Mouse (Mus musculus): ENCODE measurements around the gene Ephb1. TPM values are rescaled to one million over a fixed set of nuclear protein-coding genes. Genes with fewer than 3 reads are reported as not detected.

The Ephb1 gene
- total RNA-seq, 2 experiments from 2014 or later = not detected

DNA sequence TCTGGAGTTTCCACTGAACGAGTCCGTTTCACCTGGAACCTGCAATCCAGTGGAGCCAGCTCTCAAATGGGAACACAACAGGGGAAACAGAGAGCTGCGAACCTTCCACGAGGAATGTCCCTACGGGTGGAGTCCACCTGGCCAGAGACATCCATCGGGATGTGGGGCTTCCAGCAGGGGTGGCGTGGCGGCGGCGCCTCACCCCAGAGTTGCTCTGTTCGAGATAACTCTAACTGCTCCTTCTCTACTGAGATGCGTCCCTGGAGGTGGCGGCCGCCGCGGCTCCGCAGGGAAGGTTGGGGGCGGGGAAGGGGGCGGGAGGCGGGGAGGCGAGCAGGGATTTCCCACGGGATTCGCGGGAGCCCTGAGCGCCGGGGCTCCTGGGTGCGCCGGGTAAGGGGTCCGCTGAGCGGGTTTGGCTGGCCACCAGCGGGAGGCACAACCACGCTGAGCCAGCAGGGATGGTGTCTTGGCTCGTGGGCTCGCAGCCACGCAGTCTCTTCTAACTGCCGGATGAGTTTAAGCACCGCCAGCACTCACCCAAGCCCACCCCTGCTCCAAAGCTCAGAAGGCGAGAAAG lies 1.3 kb downstream of the Ephb1 start:
- no peak for ATAC-seq (replicated peaks; ENCODE audit: poor library complexity, severe bottlenecking)

DNA sequence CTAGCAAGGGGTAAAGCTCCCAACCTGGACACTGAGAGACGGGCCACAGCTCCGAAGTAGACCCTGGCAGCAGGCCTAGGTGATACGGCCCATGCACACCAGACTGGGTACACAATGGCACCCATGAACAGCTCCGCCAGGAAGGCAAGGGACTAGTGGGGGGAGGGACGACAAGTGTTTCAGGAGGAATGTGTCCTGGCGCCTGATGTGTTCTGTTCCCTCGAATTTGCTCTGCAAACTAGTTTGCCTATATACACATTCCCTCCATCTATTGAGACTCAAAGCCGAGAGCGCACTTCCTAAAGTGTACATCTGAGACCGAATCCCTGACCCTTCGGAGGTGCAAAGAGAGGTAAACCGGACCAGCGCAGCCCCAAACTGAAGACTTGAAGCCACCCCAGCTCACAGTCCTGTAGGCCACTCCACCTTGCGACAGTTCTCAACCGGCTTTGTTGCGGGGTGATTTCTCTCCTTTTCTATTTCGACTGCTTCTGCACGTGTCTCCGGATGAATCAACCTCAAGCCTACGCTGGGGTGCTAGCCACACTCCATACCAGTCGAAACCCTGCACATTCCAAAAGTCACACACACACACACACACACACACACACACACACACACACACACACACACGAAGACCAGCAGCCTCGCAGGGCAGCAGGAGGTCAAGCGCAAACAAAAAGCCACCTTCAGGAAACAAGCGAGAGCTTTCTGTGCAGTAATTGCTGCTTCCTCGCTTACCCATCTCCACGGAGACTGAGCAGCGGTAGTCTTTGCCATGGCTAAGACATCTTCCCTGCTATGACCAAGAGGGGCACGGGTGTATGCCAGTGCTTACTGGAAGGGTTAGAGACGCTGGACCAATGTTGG lies 2.1 kb downstream of the Ephb1 start:
- ATAC-seq (replicated peaks; ENCODE audit: poor library complexity, severe bottlenecking) = no peak

DNA sequence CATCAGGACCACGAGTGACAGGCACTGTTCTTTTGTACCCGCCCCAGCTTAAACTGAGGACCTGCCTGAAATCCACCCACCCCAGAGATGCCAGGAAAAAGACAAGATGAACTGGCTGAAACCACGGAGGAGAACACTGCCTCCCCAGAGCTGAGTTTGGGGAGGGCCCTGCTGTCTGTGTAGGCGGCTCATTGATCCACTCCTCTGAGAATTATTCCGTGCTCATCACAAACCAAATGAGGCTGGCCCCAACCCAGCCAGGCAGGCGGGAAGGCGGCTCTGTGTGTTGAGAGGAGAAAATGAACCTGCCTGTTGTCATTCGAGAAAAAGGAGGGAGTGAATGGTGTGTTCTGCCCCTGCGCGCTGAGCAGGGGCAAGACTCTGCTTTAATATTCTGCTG lies 2.8 kb downstream of the Ephb1 start:
- ATAC-seq (replicated peaks; ENCODE audit: poor library complexity, severe bottlenecking) = no peak

DNA sequence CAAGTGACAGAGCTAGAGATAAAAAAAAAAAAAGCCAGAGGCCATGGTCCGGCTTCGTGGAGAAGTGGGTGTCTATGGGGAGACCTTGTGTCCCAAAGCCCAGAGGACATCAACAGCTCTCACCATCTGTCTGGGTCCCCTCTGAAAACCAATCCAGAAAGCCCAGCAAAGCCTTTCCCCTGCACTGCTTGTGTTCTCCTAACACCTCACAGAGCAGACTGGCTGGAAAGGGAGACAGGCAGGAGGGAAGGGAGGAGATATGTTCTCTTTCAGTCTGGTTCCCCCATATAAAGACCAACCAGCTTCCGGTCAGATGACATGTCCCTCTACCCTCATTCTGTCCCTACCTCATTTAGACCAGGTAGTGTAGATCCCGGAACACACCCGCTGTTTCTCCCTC lies 3.3 kb downstream of the Ephb1 start:
- no peak for ATAC-seq (replicated peaks; ENCODE audit: poor library complexity, severe bottlenecking)

DNA sequence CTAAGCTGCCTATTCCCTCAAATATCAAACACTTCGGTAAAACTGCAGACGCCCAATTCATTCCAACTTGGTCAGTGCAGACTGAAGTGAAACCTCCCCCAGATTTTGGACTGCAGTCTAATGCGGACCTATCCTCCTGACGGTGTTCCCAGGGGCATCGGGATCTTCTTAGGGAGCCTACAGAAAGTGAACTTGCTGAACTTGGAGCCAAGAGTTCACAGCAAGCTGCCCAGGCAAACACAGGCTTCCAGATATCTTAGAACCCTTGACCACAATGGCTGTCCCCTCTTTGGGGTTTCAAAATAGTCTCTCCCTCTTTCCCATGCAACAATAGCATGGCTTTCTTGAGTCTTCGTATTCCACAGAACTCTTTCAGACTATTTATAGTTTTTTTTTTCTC lies 3.8 kb downstream of the Ephb1 start:
- ATAC-seq (replicated peaks; ENCODE audit: poor library complexity, severe bottlenecking) = no peak

DNA sequence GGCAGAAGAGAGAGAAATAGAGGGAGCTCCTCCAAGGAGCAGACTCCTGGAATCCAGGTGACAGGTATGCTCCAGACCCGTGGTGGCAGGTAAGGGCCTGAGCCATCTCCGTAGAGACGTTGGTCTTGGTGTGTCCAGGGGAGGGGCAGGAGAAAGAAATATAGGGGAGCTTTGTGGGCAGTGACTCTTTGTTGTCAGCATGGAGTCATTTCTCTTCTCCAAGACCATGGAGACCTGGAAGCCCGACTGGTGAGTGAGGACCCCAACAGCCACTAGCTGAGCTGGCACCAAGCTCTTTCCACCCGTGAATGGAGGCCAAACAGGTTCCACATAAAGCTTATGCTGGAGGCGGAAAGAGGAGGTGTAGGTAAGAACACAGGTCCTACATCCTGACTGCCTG lies 4.4 kb downstream of the Ephb1 start:
- ATAC-seq (replicated peaks; ENCODE audit: poor library complexity, severe bottlenecking) = no peak

DNA sequence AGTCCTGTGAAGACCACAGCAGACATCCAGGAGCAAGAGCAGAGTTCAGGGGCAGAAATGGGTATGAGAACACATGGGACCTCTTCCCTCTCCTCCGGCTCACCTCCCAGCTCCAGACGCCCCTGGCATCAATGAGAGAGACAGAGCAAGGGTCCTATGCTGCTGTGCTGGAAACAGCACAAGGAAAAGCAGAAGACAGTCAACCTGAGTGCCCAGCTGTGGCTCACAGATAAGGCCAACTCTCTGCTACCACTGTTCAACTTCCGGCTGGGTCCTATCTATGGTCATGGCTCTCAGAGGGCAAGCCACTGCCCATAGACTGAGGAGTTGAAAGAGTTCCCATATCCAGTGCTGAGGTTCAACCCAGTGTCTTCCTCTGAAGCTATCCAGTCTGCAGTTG lies 7.7 kb downstream of the Ephb1 start:
- no peak for ATAC-seq (replicated peaks; ENCODE audit: poor library complexity, severe bottlenecking)

DNA sequence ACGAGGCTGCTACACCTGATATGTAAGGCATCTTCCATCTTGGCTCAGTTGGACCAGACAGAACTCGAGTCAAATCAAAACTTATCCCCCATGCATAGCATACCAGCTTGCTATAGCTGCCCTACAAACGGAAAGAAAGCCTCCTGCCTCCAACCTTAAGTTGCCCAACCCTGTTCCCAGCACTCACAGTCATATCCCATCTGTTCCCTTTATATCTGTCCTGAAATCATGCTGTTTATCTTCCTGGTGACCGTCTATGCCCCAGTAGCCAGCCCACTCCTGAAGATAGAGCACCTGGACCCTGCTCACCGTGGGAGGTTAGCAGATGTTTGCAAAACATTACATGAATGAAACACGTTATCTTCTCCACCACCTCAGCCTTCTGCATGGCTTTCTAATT lies 9.0 kb downstream of the Ephb1 start:
- ATAC-seq (replicated peaks; ENCODE audit: poor library complexity, severe bottlenecking) = no peak

DNA sequence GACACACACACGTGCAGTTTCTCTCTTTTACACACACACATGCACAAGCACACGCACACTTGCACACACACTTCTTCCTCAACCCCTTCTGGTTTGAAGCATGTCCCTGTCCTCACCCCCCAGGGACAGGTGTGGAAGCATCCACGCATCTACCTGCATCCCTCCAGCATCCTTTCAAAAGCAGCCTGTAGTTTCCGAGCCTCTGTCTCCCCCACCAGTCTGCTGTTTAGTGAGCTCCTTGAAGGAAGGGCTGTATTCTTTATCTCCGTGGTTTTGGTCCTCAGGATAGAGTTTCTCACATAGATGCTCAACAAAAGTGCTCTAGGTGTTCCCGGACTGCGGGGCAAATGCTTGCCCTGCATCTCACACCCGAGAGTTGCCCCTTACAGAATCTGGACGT lies 9.4 kb downstream of the Ephb1 start:
- no peak for ATAC-seq (replicated peaks; ENCODE audit: poor library complexity, severe bottlenecking)

DNA sequence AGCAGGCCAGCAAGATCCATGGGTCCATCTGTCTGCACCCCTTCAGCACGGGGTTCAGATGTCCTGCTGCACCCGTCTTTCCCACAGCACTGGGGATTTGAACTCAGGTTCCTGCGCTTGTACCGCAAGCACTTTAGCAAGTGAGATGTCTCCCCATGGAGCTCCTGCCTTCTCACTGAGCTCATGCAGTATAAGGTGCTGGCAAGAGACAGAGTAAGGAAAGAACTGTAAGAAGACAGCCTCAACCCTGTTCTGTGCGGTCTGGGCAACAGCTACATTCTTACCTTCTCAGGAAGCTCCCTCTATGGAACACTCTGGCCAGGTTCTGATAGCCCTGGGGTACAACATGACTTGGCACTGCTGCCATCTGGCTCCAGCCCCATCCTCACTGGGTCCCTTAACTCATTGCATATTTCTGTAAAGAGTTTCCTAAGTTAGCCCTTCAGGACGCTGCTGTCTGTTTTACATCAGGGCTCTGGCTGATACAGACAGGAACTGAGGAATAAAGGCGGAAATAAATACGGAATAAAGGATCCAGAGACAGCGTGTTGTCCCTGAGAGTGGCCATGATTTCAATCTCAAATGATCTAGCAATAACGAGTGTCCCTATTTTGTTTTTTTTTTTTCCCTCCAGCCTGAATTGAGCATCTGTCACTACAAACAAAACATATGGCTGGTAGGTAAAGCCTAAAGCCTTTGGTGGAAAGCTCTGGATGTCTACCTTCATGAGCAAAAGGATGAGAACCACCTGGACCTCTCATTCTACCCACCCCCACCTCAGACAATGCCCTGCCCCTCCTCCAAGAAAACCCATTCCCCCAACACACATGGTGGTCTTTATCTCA lies 10.2 kb downstream of the Ephb1 start:
- no peak for ATAC-seq (replicated peaks; ENCODE audit: poor library complexity, severe bottlenecking)

DNA sequence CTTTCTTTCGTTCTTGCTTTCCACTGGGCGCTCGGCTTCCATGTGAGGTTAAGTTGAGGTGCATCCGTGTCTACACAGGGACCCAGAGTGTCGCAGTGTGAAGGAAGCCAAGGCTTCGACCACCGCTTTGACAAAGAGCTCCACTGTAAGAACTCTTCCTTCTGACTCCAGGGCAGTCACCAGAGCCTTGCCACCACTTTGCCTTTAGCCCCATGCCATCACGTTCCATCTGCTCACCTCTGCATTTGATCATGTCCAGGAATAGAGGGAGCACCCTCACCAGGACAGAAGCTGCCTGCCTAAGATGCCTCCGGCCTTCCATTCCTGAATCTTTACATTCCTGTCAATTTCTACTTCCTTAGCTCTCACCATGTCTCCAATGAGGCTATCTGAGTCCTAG lies 11.4 kb downstream of the Ephb1 start:
- no peak for ATAC-seq (replicated peaks; ENCODE audit: poor library complexity, severe bottlenecking)

DNA sequence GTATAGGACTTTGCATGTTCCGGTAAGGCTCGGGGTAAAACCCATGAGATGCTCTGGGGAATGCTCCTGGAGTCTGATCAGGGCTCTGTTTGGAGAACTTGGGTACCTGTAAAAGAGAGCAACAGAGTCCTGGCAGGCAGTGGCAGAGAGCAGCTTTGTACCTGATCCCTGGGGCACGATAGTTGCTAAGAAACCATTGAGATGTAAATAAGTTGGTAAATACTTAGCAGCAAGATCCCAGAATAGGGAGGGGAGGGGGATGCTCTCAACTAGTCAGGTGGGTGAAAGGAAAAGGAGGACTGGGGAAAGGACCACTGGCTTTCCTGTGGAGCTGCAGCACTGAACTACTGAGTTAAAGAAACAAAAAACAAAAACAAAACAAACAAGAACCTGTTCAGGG lies 12.5 kb downstream of the Ephb1 start:
- no peak for ATAC-seq (replicated peaks; ENCODE audit: poor library complexity, severe bottlenecking)

DNA sequence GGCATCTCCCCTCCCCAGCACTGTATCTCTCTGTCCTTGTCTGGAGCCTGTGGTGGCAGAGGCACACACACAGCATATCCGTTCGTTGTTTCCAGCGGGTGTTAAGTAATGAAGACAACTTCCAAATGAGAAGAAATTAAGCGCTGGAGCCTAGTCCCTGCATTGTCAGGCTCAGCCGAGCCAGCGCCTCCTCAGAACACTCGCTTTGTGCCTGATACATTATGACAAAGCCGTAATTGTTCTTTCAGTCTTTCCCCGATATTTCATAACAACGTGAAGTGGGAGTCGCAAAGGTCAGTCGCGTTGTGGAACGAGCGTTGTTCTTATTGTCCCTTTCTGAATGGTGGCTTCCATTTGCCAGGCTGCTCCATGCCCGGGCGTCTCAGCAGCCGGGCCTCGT lies 13.7 kb downstream of the Ephb1 start:
- ATAC-seq (replicated peaks; ENCODE audit: poor library complexity, severe bottlenecking) = no peak

DNA sequence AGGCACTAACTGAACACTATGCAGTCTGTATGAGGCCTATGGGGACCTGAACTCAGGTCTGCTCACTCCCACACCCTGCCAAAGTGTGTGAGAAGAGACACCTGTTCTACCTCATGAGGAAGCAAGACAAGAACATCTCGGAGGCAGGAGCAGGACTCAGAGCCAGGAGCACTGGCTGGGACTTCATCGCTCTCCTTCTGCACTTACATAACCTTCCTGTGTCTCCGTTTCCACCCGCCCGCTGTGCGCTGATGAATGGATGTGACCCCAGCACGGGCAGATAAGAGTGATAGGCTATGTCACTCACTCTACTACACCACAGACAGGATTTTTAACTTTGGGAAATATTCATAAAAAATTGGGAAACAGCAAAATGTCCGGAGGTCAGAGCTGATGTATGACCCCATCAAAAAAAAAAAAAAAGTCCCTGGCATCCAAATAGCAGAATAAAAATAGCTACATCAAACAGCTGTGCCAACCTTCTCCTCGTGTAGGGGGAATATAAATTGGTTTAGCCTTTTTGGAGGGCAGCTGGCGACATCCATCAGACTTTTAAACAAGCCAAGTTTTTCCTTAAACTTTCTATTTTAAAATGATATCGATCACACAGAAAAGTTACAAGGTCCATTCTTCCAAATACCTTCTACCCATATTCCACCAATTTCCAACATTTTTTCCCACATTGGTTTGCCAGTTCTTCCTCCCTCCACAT lies 18.8 kb downstream of the Ephb1 start:
- ATAC-seq (replicated peaks; ENCODE audit: poor library complexity, severe bottlenecking) = no peak

DNA sequence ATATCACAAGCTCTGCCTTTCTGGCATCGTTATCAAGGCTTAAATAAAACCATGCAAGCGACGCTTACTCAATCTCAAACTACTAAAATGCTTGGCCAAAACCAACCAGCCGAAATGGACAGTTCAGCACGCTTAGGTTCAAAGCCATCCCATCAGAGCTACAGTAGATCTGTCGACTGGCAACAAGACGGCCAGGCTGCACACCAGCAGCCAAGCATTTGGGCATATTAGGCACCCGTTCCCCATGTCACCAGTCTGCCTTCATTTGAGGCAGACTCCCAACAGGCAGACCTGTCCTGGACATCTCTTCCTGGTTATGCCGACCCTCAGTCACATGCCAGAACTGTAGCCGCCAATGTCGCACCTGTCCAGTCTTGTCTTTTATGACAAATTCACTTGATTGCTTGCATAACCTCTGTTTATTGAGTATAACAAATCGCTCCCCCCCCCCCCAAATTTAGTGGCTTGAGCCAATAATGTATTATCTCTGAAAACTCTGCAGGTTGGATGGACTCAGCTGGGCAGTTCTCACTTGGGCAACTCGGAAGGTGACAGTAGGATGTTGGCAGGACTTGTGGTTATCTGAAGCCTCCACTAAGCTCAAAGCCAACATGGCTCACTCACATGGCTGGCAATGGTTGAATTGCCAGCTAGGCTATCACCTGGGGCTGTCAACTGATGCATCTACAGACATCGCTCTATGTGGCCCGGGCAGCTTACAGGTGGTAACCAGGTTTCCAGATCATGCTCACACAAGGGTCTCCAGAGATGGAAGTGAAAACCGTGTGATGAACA lies 24.0 kb downstream of the Ephb1 start:
- ATAC-seq (replicated peaks; ENCODE audit: poor library complexity, severe bottlenecking) = no peak

DNA sequence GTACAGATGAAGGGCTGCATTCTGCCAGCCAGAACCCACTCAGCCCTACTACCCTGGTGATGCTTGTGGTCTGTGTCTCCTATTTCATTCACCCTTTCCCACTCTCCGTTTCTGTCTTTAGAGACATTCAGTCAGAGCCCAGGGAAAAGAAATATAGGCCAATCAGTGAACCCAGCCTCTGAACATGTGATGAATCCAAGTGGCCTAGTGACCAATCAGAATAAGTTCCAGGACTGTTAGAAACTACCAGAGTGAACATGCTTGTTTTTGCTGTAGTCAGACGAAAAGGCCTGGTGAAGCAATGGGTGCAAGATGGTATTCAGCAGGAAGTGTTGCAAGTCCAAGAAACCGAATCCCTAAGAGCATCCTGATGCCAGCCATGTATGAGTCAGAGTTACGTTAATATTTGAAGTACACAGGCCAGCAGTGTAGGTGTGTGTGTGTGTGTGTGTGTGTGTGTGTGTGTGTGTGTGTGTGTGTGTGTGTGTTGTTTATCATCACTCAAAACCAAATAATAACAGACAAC lies 26.8 kb downstream of the Ephb1 start:
- ATAC-seq (replicated peaks; ENCODE audit: poor library complexity, severe bottlenecking) = no peak

DNA sequence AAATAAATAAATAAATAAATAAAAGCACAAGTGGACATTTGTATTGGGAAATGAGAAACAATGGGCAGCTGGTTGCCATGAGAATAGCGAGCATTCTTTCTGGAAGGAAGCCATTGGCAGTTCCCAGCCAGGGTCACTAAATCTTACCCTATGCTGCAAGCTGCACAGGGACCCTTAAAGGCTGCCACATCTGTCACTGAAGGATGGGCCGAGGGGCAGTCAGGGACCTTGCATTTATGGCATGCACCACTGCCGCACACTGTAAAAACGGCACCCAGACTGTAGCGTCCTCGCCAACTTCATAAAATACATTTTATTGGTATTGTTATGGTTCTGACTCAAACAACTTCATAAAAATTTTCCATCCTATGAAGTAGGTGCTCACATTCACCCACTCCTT lies 39.1 kb downstream of the Ephb1 start:
- ATAC-seq (replicated peaks; ENCODE audit: poor library complexity, severe bottlenecking) = no peak

DNA sequence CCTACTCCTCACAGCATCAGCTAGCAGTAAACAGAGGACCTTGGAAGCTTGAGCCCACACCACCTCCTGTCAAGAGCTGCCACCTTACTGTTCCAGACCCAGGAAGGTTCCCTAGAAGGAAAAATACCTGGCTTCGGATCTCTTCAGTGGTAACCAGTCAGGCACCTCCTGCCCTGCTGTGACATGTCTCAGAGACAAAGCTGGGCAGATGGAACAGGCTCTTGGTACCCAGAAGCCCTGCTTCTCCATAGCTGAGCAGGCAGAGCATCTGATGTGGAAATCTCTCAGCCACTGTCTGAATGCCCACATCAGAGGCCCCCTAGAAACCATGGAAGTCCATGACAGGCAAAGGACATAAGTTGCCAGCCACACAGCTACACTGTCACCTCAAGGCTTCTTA lies 39.7 kb downstream of the Ephb1 start:
- ATAC-seq (replicated peaks; ENCODE audit: poor library complexity, severe bottlenecking) = no peak

DNA sequence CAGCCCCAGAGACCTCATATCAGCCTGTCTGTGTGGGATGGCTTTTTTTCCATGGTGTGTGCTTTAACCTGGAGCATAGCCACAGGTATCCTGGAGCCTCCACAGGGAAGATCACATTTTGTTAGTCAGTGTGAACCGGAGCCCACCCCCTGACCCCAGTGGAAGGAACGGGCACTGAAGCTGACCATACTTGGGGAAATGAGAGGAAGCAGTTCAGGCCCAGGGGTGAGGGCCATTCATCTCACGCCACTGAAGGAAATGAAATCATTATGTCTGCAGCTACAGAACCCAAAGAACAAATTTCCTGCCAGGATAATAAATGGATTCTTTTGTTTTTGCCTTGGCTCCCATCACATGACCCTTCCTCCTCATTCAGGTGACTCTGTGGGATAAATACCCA lies 44.1 kb downstream of the Ephb1 start:
- no peak for ATAC-seq (replicated peaks; ENCODE audit: poor library complexity, severe bottlenecking)

DNA sequence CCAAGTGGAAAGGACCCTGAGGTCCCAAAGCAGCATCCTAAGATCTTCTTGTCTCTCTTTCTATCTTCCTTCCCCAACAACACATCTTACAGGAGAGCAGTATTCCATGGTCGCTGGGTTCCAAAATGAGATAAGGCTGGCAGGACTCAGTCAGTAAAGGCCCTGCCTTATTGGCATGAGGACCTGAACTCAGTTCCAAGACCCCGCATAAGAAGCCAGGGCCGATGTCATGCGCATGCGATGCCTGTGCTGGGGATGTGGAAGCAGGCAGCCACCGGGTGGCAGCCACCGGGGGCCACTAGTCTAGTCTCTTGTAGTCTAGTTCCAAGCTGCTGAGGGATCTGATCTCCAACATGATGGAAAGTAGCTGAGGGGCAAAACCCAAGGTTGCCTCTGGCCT lies 45.2 kb downstream of the Ephb1 start:
- ATAC-seq (replicated peaks; ENCODE audit: poor library complexity, severe bottlenecking) = no peak

All from granulocyte monocyte progenitor cell, adult 5-6 weeks (primary cell).